8 mouse cellular contexts compared by ENCODE assay signal in genomic region chr8:54507428-54508095, GRCm38 (mm10). TPM values are rescaled to one million over a fixed set of nuclear protein-coding genes. Genes with fewer than 3 reads are reported as not detected.
DNase-seq lines count a peak whose midpoint lies in the region; ATAC-seq and TF ChIP-seq lines count a peak whose summit lies in the region.

No protein-coding gene starts in this region.

- TF ChIP-seq POLR2A in bone marrow macrophage, adult 2 months (IDR thresholded peaks at IDR 0.05; ENCODE audit: borderline replicate concordance, low read depth, low read length), result no peak

- DNase-seq in CD4-positive, CD25-positive, alpha-beta regulatory T cell, adult 2 months (ENCODE audit: low read depth, low spot score), result peak; percentile 81
- peak; percentile 83 for DNase-seq in heart, postnatal 4 days
- peak; percentile 80 to 96 for DNase-seq in layer of hippocampus, adult 18-20 months (ENCODE audit: low spot score in 2 of 2)
- DNase-seq in lung, adult 18-20 months, result peak; percentile 56 to 70
- DNase-seq in testis, postnatal 10 days (ENCODE audit: low spot score), result peak; percentile 82

- no peaks in the 10 kb centered on the region for H3K4me1 ChIP-seq in bone marrow macrophage, adult 2 months (ENCODE audit: control insufficient read depth, insufficient read depth, low read length)
- H3K4me1 ChIP-seq in neural tube, embryonic 13.5 days (replicated peaks), result 0 out of 2 replicates have a peak, but pooled peaks cover 5% of the 10 kb centered on the region

- H3K4me2 ChIP-seq in neural tube, embryonic 13.5 days, result peak overlapping the region; percentile 38

- no peak for TF ChIP-seq CTCF in bone marrow macrophage, adult 2 months (IDR thresholded peaks at IDR 0.05; ENCODE audit: low read depth, low read length)

- peak; percentile 73; the same call in 1 of the 2 replicates for ATAC-seq in erythroid progenitor cell, adult 5-6 weeks (replicated peaks; ENCODE audit: low FRiP score, poor library complexity, severe bottlenecking)
- ATAC-seq in neural tube, embryonic 13.5 days (ENCODE audit: low read depth), result peak; percentile 51

- no peaks in the 10 kb centered on the region for H3K27me3 ChIP-seq in neural tube, embryonic 13.5 days

- no peaks in the 10 kb centered on the region for H3K36me3 ChIP-seq in neural tube, embryonic 13.5 days

- WGBS in neural tube, embryonic 13.5 days, result 32% methylated on average over 6 of the region's 6 CpGs

- peak overlapping the region; percentile 2; the same call in 1 of the 2 replicates for H3K4me3 ChIP-seq in bone marrow macrophage, adult 2 months (ENCODE audit: insufficient read depth, low read length)
- 0 out of 2 replicates have a peak overlapping the region, but pooled peaks have one; percentile 3 for H3K4me3 ChIP-seq in neural tube, embryonic 13.5 days

- H3K9me3 ChIP-seq in neural tube, embryonic 13.5 days, result no peaks in the 10 kb centered on the region

- no peak overlapping the region for H3K27ac ChIP-seq in bone marrow macrophage, adult 2 months (ENCODE audit: insufficient read depth, low read depth, low read length)
- H3K27ac ChIP-seq in neural tube, embryonic 13.5 days (replicated peaks), result no peak overlapping the region

- no peak overlapping the region for H3K9ac ChIP-seq in neural tube, embryonic 13.5 days

RNA-seq across cellular contexts. Expression of gene Asb5, which starts 21.8 kb away (rescaled TPM):
- polyA plus RNA-seq in bone marrow macrophage, adult 2 months (2012; ENCODE audit: insufficient read depth, insufficient read length, missing spikeins), result 0.35 TPM in 1 of 2 replicates, not detected in the other
- total RNA-seq in erythroid progenitor cell, adult 5-6 weeks (2015; ENCODE audit: low replicate concordance), result not detected in 2 replicates
- total RNA-seq in erythroid progenitor cell, adult 5-6 weeks (2017; ENCODE audit: low replicate concordance), result not detected in 2 replicates
- total RNA-seq in heart, postnatal 4 days (2021), result 1 to 10 TPM; 3.7 to 4.7 TPM
- total RNA-seq in layer of hippocampus, adult 18-20 months (2021), result 1 to 10 TPM in 1 of 2 experiments, under 1 TPM in 1; 0.32 to 1.3 TPM
- 4.3 and 5.2 TPM in 2 replicates for polyA plus RNA-seq in neural tube, embryonic 13.5 days (2015; fragmentation: Nextera tagmentation; extraction: Ambion mirVana)

RNA-seq across cellular contexts. Expression of gene Spcs3, which starts 22.2 kb away (rescaled TPM):
- polyA plus RNA-seq in bone marrow macrophage, adult 2 months (2012; ENCODE audit: insufficient read depth, insufficient read length, missing spikeins), result 57.2 and 58.3 TPM in 2 replicates
- total RNA-seq in erythroid progenitor cell, adult 5-6 weeks (2015; ENCODE audit: low replicate concordance), result 37.1 and 38.6 TPM in 2 replicates
- total RNA-seq in erythroid progenitor cell, adult 5-6 weeks (2017; ENCODE audit: low replicate concordance), result 23.2 and 32.3 TPM in 2 replicates
- 10 to 100 TPM; 38.0 to 39.8 TPM for total RNA-seq in heart, postnatal 4 days (2021)
- 10 to 100 TPM; 49.7 to 53.0 TPM for total RNA-seq in layer of hippocampus, adult 18-20 months (2021)
- polyA plus RNA-seq in neural tube, embryonic 13.5 days (2015; fragmentation: Nextera tagmentation; extraction: Ambion mirVana), result 48.6 and 59.3 TPM in 2 replicates
